Comparison of ENCODE assay signal across 8 mouse cellular contexts in genomic region chr10:59451839-59452238, GRCm38 (mm10). TPM values are rescaled to one million over a fixed set of nuclear protein-coding genes. Genes with fewer than 3 reads are reported as not detected.
DNase-seq lines count a peak whose midpoint lies in the region; ATAC-seq and TF ChIP-seq lines count a peak whose summit lies in the region.

No protein-coding gene starts in this region.

- H3K4me2 ChIP-seq in heart, embryonic 15.5 days = no peak overlapping the region
- no peak overlapping the region for H3K4me2 ChIP-seq in heart, embryonic 11.5 days
- H3K4me2 ChIP-seq in forebrain, embryonic 13.5 days = no peak overlapping the region
- no peak overlapping the region for H3K4me2 ChIP-seq in liver, postnatal 0 days (ENCODE audit: low read depth, low read length)

- H3K4me3 ChIP-seq in heart, embryonic 15.5 days = no peak overlapping the region
- H3K4me3 ChIP-seq in heart, embryonic 11.5 days (ENCODE audit: low read depth, low read length) = no peak overlapping the region
- H3K4me3 ChIP-seq in forebrain, embryonic 13.5 days = no peak overlapping the region
- H3K4me3 ChIP-seq in liver, postnatal 0 days (ENCODE audit: low read depth, low read length) = no peak overlapping the region

- DNase-seq in MEL-GATA-1-ER (ENCODE audit: extremely low read depth, low read depth) = peak; percentile 18
- DNase-seq in liver, postnatal 0 days = no peak
- DNase-seq in skeletal muscle tissue, adult 2 months (ENCODE audit: low read depth, low spot score) = peak; percentile 29
- no peak for DNase-seq in layer of hippocampus, adult 9-11 months
- DNase-seq in urinary bladder, adult 18-20 months (ENCODE audit: low spot score in 2 of 2) = no peak

- H3K9me3 ChIP-seq in heart, embryonic 15.5 days (replicated peaks) = no peaks in the 10 kb centered on the region
- H3K9me3 ChIP-seq in heart, embryonic 11.5 days (replicated peaks; ENCODE audit: control insufficient read depth, low read length) = no peaks in the 10 kb centered on the region
- no peaks in the 10 kb centered on the region for H3K9me3 ChIP-seq in forebrain, embryonic 13.5 days (replicated peaks)
- no peaks in the 10 kb centered on the region for H3K9me3 ChIP-seq in liver, postnatal 0 days (ENCODE audit: low read length)

- peak; percentile 74 for TF ChIP-seq CTCF in liver, postnatal 0 days (IDR thresholded peaks at IDR 0.05; ENCODE audit: low read depth)

- peak; percentile 68; the same call in 1 of the 2 replicates for ATAC-seq in heart, embryonic 15.5 days (replicated peaks; ENCODE audit: insufficient number of reproducible peaks, insufficient read depth, low FRiP score, low read depth)
- no peak for ATAC-seq in heart, embryonic 11.5 days (replicated peaks; ENCODE audit: insufficient number of reproducible peaks, low FRiP score, low TSS enrichment)
- peak; percentile 69 for ATAC-seq in forebrain, embryonic 13.5 days
- ATAC-seq in liver, postnatal 0 days = peak; percentile 55

- peaks cover 4% of the 10 kb centered on the region; the same call in 1 of the 2 replicates for H3K36me3 ChIP-seq in heart, embryonic 15.5 days
- H3K36me3 ChIP-seq in heart, embryonic 11.5 days (ENCODE audit: control insufficient read depth, insufficient read depth, low read length) = no peaks in the 10 kb centered on the region; the same call in 1 of the 2 replicates
- no peaks in the 10 kb centered on the region; the same call in 1 of the 2 replicates for H3K36me3 ChIP-seq in forebrain, embryonic 13.5 days (ENCODE audit: poor library complexity, severe bottlenecking)
- peaks cover 13% of the 10 kb centered on the region for H3K36me3 ChIP-seq in liver, postnatal 0 days (replicated peaks; ENCODE audit: insufficient read depth, low read length)

- TF ChIP-seq EP300 in liver, postnatal 0 days (IDR thresholded peaks at IDR 0.05; ENCODE audit: low read depth) = no peak

- no peak overlapping the region for H3K9ac ChIP-seq in heart, embryonic 15.5 days
- H3K9ac ChIP-seq in heart, embryonic 11.5 days (ENCODE audit: low read depth, low read length) = no peak overlapping the region
- no peak overlapping the region for H3K9ac ChIP-seq in forebrain, embryonic 13.5 days
- no peak overlapping the region for H3K9ac ChIP-seq in liver, postnatal 0 days (replicated peaks)

- H3K4me1 ChIP-seq in heart, embryonic 15.5 days (replicated peaks) = peaks cover 9% of the 10 kb centered on the region
- H3K4me1 ChIP-seq in heart, embryonic 11.5 days (ENCODE audit: control insufficient read depth, insufficient read depth, low read length) = peaks cover 9% of the 10 kb centered on the region; the same call in 1 of the 2 replicates
- no peaks in the 10 kb centered on the region for H3K4me1 ChIP-seq in forebrain, embryonic 13.5 days
- no peaks in the 10 kb centered on the region for H3K4me1 ChIP-seq in liver, postnatal 0 days (ENCODE audit: insufficient read depth)

- 33% methylated on average over 5 of the region's 5 CpGs for WGBS in heart, embryonic 15.5 days
- 35% methylated on average over 5 of the region's 5 CpGs for WGBS in heart, embryonic 11.5 days (ENCODE audit: insufficient replicate concordance)
- 43% methylated on average over 5 of the region's 5 CpGs for WGBS in forebrain, embryonic 13.5 days
- 50% methylated on average over 5 of the region's 5 CpGs for WGBS in liver, postnatal 0 days (ENCODE audit: insufficient replicate concordance)

- H3K27me3 ChIP-seq in heart, embryonic 15.5 days = no peaks in the 10 kb centered on the region
- no peaks in the 10 kb centered on the region for H3K27me3 ChIP-seq in heart, embryonic 11.5 days (ENCODE audit: control insufficient read depth, insufficient read depth, low read length)
- no peaks in the 10 kb centered on the region for H3K27me3 ChIP-seq in forebrain, embryonic 13.5 days
- no peaks in the 10 kb centered on the region for H3K27me3 ChIP-seq in liver, postnatal 0 days (ENCODE audit: insufficient read depth, low read length)

- H3K27ac ChIP-seq in heart, embryonic 15.5 days = peak overlapping the region; percentile 23; the same call in 1 of the 2 replicates
- no peak overlapping the region for H3K27ac ChIP-seq in heart, embryonic 11.5 days (ENCODE audit: low read depth, low read length)
- no peak overlapping the region for H3K27ac ChIP-seq in forebrain, embryonic 13.5 days
- no peak overlapping the region for H3K27ac ChIP-seq in liver, postnatal 0 days (ENCODE audit: low read depth)

RNA-seq across cellular contexts. Expression of gene Oit3, which starts 10.3 kb away (rescaled TPM):
- polyA plus RNA-seq in heart, embryonic 15.5 days (2015; fragmentation: Nextera tagmentation; extraction: Ambion mirVana) = 4.1 and 4.6 TPM in 2 replicates
- 5.1 and 5.5 TPM in 2 replicates for polyA plus RNA-seq in heart, embryonic 11.5 days (2014; fragmentation: Nextera tagmentation; extraction: Ambion mirVana)
- 0.13 and 0.29 TPM in 2 replicates for polyA plus RNA-seq in forebrain, embryonic 13.5 days (2015; fragmentation: Nextera tagmentation; extraction: Ambion mirVana)
- polyA plus RNA-seq in liver, postnatal 0 days (2015; fragmentation: Nextera tagmentation; extraction: Ambion mirVana) = 26.8 and 28.1 TPM in 2 replicates

RNA-seq across cellular contexts. Expression of gene Pla2g12b, which starts 48.4 kb away (rescaled TPM):
- 0.48 and 0.76 TPM in 2 replicates for polyA plus RNA-seq in heart, embryonic 15.5 days (2015; fragmentation: Nextera tagmentation; extraction: Ambion mirVana)
- 1.5 and 1.8 TPM in 2 replicates for polyA plus RNA-seq in heart, embryonic 11.5 days (2014; fragmentation: Nextera tagmentation; extraction: Ambion mirVana)
- polyA plus RNA-seq in forebrain, embryonic 13.5 days (2015; fragmentation: Nextera tagmentation; extraction: Ambion mirVana) = not detected in 2 replicates
- 58.4 and 61.3 TPM in 2 replicates for polyA plus RNA-seq in liver, postnatal 0 days (2015; fragmentation: Nextera tagmentation; extraction: Ambion mirVana)

RNA-seq across cellular contexts. Expression of gene Gm10273, which starts 56.4 kb away (rescaled TPM):
- 1.3 and 7.0 TPM in 2 replicates for polyA plus RNA-seq in heart, embryonic 15.5 days (2015; fragmentation: Nextera tagmentation; extraction: Ambion mirVana)
- 11.3 and 12.2 TPM in 2 replicates for polyA plus RNA-seq in heart, embryonic 11.5 days (2014; fragmentation: Nextera tagmentation; extraction: Ambion mirVana)
- 1.8 and 7.4 TPM in 2 replicates for polyA plus RNA-seq in forebrain, embryonic 13.5 days (2015; fragmentation: Nextera tagmentation; extraction: Ambion mirVana)
- polyA plus RNA-seq in liver, postnatal 0 days (2015; fragmentation: Nextera tagmentation; extraction: Ambion mirVana) = 4.1 and 8.4 TPM in 2 replicates

Comparison
In these comparisons a context has a peak if more than half of its experiments do, and no peak if none do; other contexts are left out.
1. DNase-seq: peak in MEL-GATA-1-ER (single experiment) and skeletal muscle tissue, adult 2 months (single experiment); none in liver, postnatal 0 days (single experiment), layer of hippocampus, adult 9-11 months (single experiment) and urinary bladder, adult 18-20 months (0 of 2).
2. RNA of gene Pla2g12b, which starts 48.4 kb away (polyA plus RNA-seq): 58.4 to 61.3 TPM in liver, postnatal 0 days; 1.5 to 1.8 TPM in heart, embryonic 11.5 days, 0.48 to 0.76 TPM in heart, embryonic 15.5 days and not detected in forebrain, embryonic 13.5 days; every median in the first group is over 10 times any median in the second.